Mouse (Mus musculus) adrenal gland, postnatal 25 days (tissue): ENCODE data around the gene 1110065P20Rik. TPM values are rescaled to one million over a fixed set of nuclear protein-coding genes. Genes with fewer than 3 reads are reported as not detected.

Source experiments
- total RNA-seq: library from RNA; stranded (reverse); gene quantifications from 2 replicates; pipeline ENCODE4 v1.2.3, GENCODE M21; 2021

The 1110065P20Rik gene
- total RNA-seq, 1 experiment from 2014 or later, result 41.9 TPM

Other genes with a start within 250 kb of the 1110065P20Rik start
- not detected in 2 replicates for gene 3100002H09Rik, start 240.4 kb downstream of the 1110065P20Rik start, total RNA-seq
- gene Pou3f1, start 194.4 kb downstream of the 1110065P20Rik start, total RNA-seq, result not detected in 2 replicates
- 38.1 and 43.0 TPM in 2 replicates for gene Utp11, start 157.6 kb downstream of the 1110065P20Rik start, total RNA-seq
- 6.7 and 8.7 TPM in 2 replicates for gene Fhl3, start 150.5 kb downstream of the 1110065P20Rik start, total RNA-seq
- 40.2 and 46.8 TPM in 2 replicates for gene Sf3a3, start 136.4 kb downstream of the 1110065P20Rik start, total RNA-seq
- gene Inpp5b, start 109.3 kb downstream of the 1110065P20Rik start, total RNA-seq, result 20.9 and 24.8 TPM in 2 replicates
- 20.4 and 22.5 TPM in 2 replicates for gene Mtf1, start 49.1 kb downstream of the 1110065P20Rik start, total RNA-seq
- 35.0 and 48.6 TPM in 2 replicates for gene Yrdc, start 517 bp downstream of the 1110065P20Rik start, total RNA-seq
- 4.1 and 6.4 TPM in 2 replicates for gene Maneal, start 11.0 kb upstream of the 1110065P20Rik start, total RNA-seq
- gene Epha10, start 29.7 kb upstream of the 1110065P20Rik start, total RNA-seq, result 2.0 and 3.8 TPM in 2 replicates
- gene 9930104L06Rik, start 85.9 kb upstream of the 1110065P20Rik start, total RNA-seq, result 17.5 and 18.0 TPM in 2 replicates
- 8.4 and 15.2 TPM in 2 replicates for gene Cdca8, start 88.1 kb upstream of the 1110065P20Rik start, total RNA-seq
- 2.3 and 3.3 TPM in 2 replicates for gene Rspo1, start 135.2 kb upstream of the 1110065P20Rik start, total RNA-seq
- gene Gnl2, start 165.4 kb upstream of the 1110065P20Rik start, total RNA-seq, result 52.7 and 56.7 TPM in 2 replicates
- gene Dnali1, start 214.5 kb upstream of the 1110065P20Rik start, total RNA-seq, result not detected in 2 replicates
- gene Snip1, start 215.5 kb upstream of the 1110065P20Rik start, total RNA-seq, result 18.7 and 20.2 TPM in 2 replicates
- gene Meaf6, start 233.9 kb upstream of the 1110065P20Rik start, total RNA-seq, result 34.2 and 36.9 TPM in 2 replicates